17 mouse cellular contexts compared by ENCODE assay signal in the genomic region with DNA sequence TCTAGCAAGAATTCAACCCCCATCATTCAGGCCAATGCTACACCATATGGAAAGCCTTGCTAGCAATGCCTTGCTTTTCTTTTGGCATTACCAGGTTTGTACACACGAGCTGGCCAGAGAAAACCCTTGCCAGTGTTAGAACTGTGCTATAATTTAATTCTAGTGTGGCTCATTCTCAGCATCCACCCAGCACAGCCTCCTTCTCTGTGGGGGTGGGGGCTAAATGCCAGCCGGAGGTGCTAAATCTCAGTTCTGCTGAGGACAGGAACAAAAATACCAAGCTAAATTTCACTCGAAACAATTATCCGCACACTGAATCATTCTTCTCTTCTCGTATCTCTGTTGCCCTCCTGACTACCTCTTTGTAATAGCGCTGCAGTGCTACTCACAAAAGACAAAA.
DNase-seq lines count a peak whose midpoint lies in the region; ATAC-seq and TF ChIP-seq lines count a peak whose summit lies in the region.
"Had no signal": no experiment of that assay in that cellular context is flagged by ENCODE, and none has a peak within 500 bp of the region (broad histone marks: within the 10 kb centered on the region; RNA-seq: fewer than 3 reads in every experiment).

No protein-coding gene starts in this region.

- no peaks in the 10 kb centered on the region for H3K36me3 ChIP-seq in heart, embryonic 13.5 days
- H3K36me3 ChIP-seq in forebrain, postnatal 0 days (ENCODE audit: insufficient read depth): no peaks in the 10 kb centered on the region

- H3K4me3 ChIP-seq in heart, embryonic 13.5 days: no peak overlapping the region
- no peak overlapping the region for H3K4me3 ChIP-seq in forebrain, postnatal 0 days (ENCODE audit: low read depth, low read length)
- H3K4me3 ChIP-seq in gastrocnemius, adult 2 months: no peak overlapping the region

- peaks cover 10% of the 10 kb centered on the region for H3K4me1 ChIP-seq in heart, embryonic 13.5 days
- H3K4me1 ChIP-seq in forebrain, postnatal 0 days (ENCODE audit: insufficient read depth): no peaks in the 10 kb centered on the region

- no peak for TF ChIP-seq CTCF in forebrain, postnatal 0 days (IDR thresholded peaks at IDR 0.05; ENCODE audit: low read depth)
- TF ChIP-seq CTCF in gastrocnemius, adult 2 months (IDR thresholded peaks at IDR 0.05): no peak

- no peak for DNase-seq in heart, postnatal 14 days
- DNase-seq in forebrain, postnatal 0 days: peak; percentile 35
- peak; percentile 68 for DNase-seq in left cerebral cortex, adult 11 months (ENCODE audit: low spot score)
- peak; percentile 70 to 74 for DNase-seq in right cerebral cortex, postnatal 10 days (ENCODE audit: low spot score in 2 of 2)
- no peak for DNase-seq in gastrocnemius, adult 2 months
- DNase-seq in lung, postnatal 25 days (ENCODE audit: low spot score): no peak
- no peak for DNase-seq in spleen, adult 18-20 months
- DNase-seq: adrenal gland, adult 8-10 months; heart, adult 11 months; kidney, postnatal 25 days; liver; thymus, postnatal 4 days had no signal

- H3K9ac ChIP-seq in heart, embryonic 13.5 days: no peak overlapping the region
- H3K9ac ChIP-seq in forebrain, postnatal 0 days: no peak overlapping the region

- H3K4me2 ChIP-seq in heart, embryonic 13.5 days: peak overlapping the region; percentile 14; the same call in 1 of the 2 replicates
- no peak overlapping the region for H3K4me2 ChIP-seq in forebrain, postnatal 0 days (ENCODE audit: low read depth)

- WGBS in heart, embryonic 13.5 days: 43% methylated on average over 6 of the region's 6 CpGs
- 38% methylated on average over 6 of the region's 6 CpGs for WGBS in forebrain, postnatal 0 days

- H3K9me3 ChIP-seq in heart, embryonic 13.5 days: no peaks in the 10 kb centered on the region
- no peaks in the 10 kb centered on the region for H3K9me3 ChIP-seq in forebrain, postnatal 0 days (ENCODE audit: low read length)

- intact Hi-C loops in heart, postnatal 14 days (cut with DNase I): no loop called here
- intact Hi-C loops in gastrocnemius, adult 2 months (cut with DNase I): no loop called here

- no peak for ATAC-seq in heart, embryonic 13.5 days (ENCODE audit: extremely low read depth, insufficient number of reproducible peaks, low FRiP score, low TSS enrichment)
- ATAC-seq in forebrain, postnatal 0 days: peak; percentile 76; the same call in 1 of the 2 replicates
- ATAC-seq: hindbrain, postnatal 0 days; lung, postnatal 0 days; midbrain, embryonic 16.5 days; Patski had no signal

- no peak overlapping the region for H3K27ac ChIP-seq in heart, embryonic 13.5 days (replicated peaks)
- H3K27ac ChIP-seq in forebrain, postnatal 0 days (ENCODE audit: low read depth, low read length): peak overlapping the region; percentile 24; the same call in 1 of the 2 replicates
- H3K27ac ChIP-seq in gastrocnemius, adult 2 months: no peak overlapping the region
- H3K27ac ChIP-seq: hindbrain, postnatal 0 days had no signal

- no peaks in the 10 kb centered on the region for H3K27me3 ChIP-seq in heart, embryonic 13.5 days (replicated peaks)
- no peaks in the 10 kb centered on the region for H3K27me3 ChIP-seq in forebrain, postnatal 0 days (ENCODE audit: insufficient read depth, low read length)
- H3K27me3 ChIP-seq: Patski had no signal

Comparison
In these comparisons a context has a peak if more than half of its experiments do, and no peak if none do; other contexts are left out.
1. DNase-seq: peak in forebrain, postnatal 0 days (single experiment), left cerebral cortex, adult 11 months (single experiment) and right cerebral cortex, postnatal 10 days (2 of 2); none in heart, postnatal 14 days (0 of 2), gastrocnemius, adult 2 months (single experiment), lung, postnatal 25 days (single experiment) and spleen, adult 18-20 months (0 of 2).